20 mouse cellular contexts compared by ENCODE assay signal in genomic region chr11:32285031-32285775, GRCm38 (mm10). TPM values are rescaled to one million over a fixed set of nuclear protein-coding genes. Genes with fewer than 3 reads are reported as not detected.
DNase-seq lines count a peak whose midpoint lies in the region; ATAC-seq and TF ChIP-seq lines count a peak whose summit lies in the region.
"Had no signal": no experiment of that assay in that cellular context is flagged by ENCODE, and none has a peak within 500 bp of the region (broad histone marks: within the 10 kb centered on the region; RNA-seq: fewer than 3 reads in every experiment).

No protein-coding gene starts in this region.

- intact Hi-C loops in heart, postnatal 10 days (cut with DNase I) = loop anchor here (5.0 kb wide), 1 partner anchor 43 kb away; no protein-coding TSS in a partner anchor

- 68% methylated on average over 7 of the region's 7 CpGs for WGBS in heart, embryonic 11.5 days (ENCODE audit: insufficient replicate concordance)
- WGBS in intestine, embryonic 16.5 days = 88% methylated on average over 7 of the region's 7 CpGs

- H3K27ac ChIP-seq in heart, embryonic 11.5 days (ENCODE audit: low read depth, low read length) = peak overlapping the region; percentile 10; the same call in 1 of the 2 replicates
- no peak overlapping the region for H3K27ac ChIP-seq in intestine, embryonic 16.5 days (ENCODE audit: low read length)
- H3K27ac ChIP-seq in layer of hippocampus, adult 2 months = no peak overlapping the region
- H3K27ac ChIP-seq: left cerebral cortex, adult 2 months; limb, embryonic 12.5 days had no signal

- DNase-seq in heart, postnatal 10 days = no peak
- DNase-seq in G1E (ENCODE audit: low spot score) = no peak
- DNase-seq in spleen, postnatal 10 days (ENCODE audit: low spot score in 2 of 2) = peak; percentile 77 to 80
- DNase-seq in gastrocnemius, postnatal 10 days = no peak
- no peak for DNase-seq in ovary, postnatal 10 days (ENCODE audit: low spot score)
- no peak for DNase-seq in layer of hippocampus, adult 2 months (ENCODE audit: low spot score in 2 of 2)
- DNase-seq: adrenal gland, postnatal 25 days; cerebellum, postnatal 10 days; gastrocnemius, postnatal 14 days; kidney, adult 9 months; lung, postnatal 10 days; thymus, adult 2 months had no signal

- H3K4me1 ChIP-seq in heart, embryonic 11.5 days (ENCODE audit: control insufficient read depth, insufficient read depth, low read length) = no peaks in the 10 kb centered on the region
- peaks cover 65% of the 10 kb centered on the region for H3K4me1 ChIP-seq in G1E (ENCODE audit: insufficient read depth, low read depth, low read length)
- no peaks in the 10 kb centered on the region for H3K4me1 ChIP-seq in intestine, embryonic 16.5 days (ENCODE audit: control insufficient read depth, insufficient read depth, low read length)
- H3K4me1 ChIP-seq: limb, embryonic 12.5 days had no signal

- no peak overlapping the region for H3K4me3 ChIP-seq in heart, embryonic 11.5 days (ENCODE audit: low read depth, low read length)
- peak overlapping the region; percentile 67 for H3K4me3 ChIP-seq in G1E (ENCODE audit: low read depth, low read length)
- H3K4me3 ChIP-seq in intestine, embryonic 16.5 days (ENCODE audit: low read length) = no peak overlapping the region
- H3K4me3 ChIP-seq in layer of hippocampus, adult 2 months = no peak overlapping the region
- H3K4me3 ChIP-seq: left cerebral cortex, adult 2 months; limb, embryonic 12.5 days had no signal

- H3K9me3 ChIP-seq in heart, embryonic 11.5 days (replicated peaks; ENCODE audit: control insufficient read depth, low read length) = no peaks in the 10 kb centered on the region
- H3K9me3 ChIP-seq in G1E (replicated peaks) = no peaks in the 10 kb centered on the region
- no peaks in the 10 kb centered on the region for H3K9me3 ChIP-seq in intestine, embryonic 16.5 days (ENCODE audit: control insufficient read depth, low read length)
- H3K9me3 ChIP-seq: limb, embryonic 12.5 days had no signal

- no peak overlapping the region for H3K9ac ChIP-seq in heart, embryonic 11.5 days (ENCODE audit: low read depth, low read length)
- no peak overlapping the region for H3K9ac ChIP-seq in intestine, embryonic 16.5 days (ENCODE audit: low read depth, low read length)
- H3K9ac ChIP-seq: limb, embryonic 12.5 days had no signal

- no peaks in the 10 kb centered on the region for H3K36me3 ChIP-seq in heart, embryonic 11.5 days (ENCODE audit: control insufficient read depth, insufficient read depth, low read length)
- peaks cover 2% of the 10 kb centered on the region for H3K36me3 ChIP-seq in G1E (replicated peaks)
- no peaks in the 10 kb centered on the region for H3K36me3 ChIP-seq in intestine, embryonic 16.5 days (ENCODE audit: control insufficient read depth, insufficient read depth, low read length)
- H3K36me3 ChIP-seq: limb, embryonic 12.5 days had no signal

- TF ChIP-seq CTCF in G1E (IDR thresholded peaks at IDR 0.05; ENCODE audit: low read depth, low read length) = no peak
- TF ChIP-seq CTCF in layer of hippocampus, adult 2 months (conservative IDR thresholded peaks at IDR 0.05) = no peak

- peak; percentile 39; the same call in 1 of the 2 replicates for ATAC-seq in heart, embryonic 11.5 days (replicated peaks; ENCODE audit: insufficient number of reproducible peaks, low FRiP score, low TSS enrichment)
- no peak for ATAC-seq in G1E (ENCODE audit: extremely low read depth, insufficient number of reproducible peaks, low FRiP score, poor library complexity, severe bottlenecking)
- ATAC-seq in intestine, embryonic 16.5 days = peak; percentile 68
- ATAC-seq: activated CD4-positive, CD25-positive, alpha-beta regulatory T cell, adult 4 months; forebrain, embryonic 16.5 days; hindbrain, embryonic 16.5 days had no signal

- peaks cover 18% of the 10 kb centered on the region for H3K27me3 ChIP-seq in heart, embryonic 11.5 days (ENCODE audit: control insufficient read depth, insufficient read depth, low read length)
- H3K27me3 ChIP-seq in G1E (ENCODE audit: insufficient read depth, low read length) = no peaks in the 10 kb centered on the region
- peaks cover 4% of the 10 kb centered on the region for H3K27me3 ChIP-seq in intestine, embryonic 16.5 days (replicated peaks; ENCODE audit: control insufficient read depth, insufficient read depth, low read length)

- no peak overlapping the region; the same call in 1 of the 2 replicates for H3K4me2 ChIP-seq in heart, embryonic 11.5 days
- H3K4me2 ChIP-seq in intestine, embryonic 16.5 days (ENCODE audit: low read depth, low read length) = no peak overlapping the region
- H3K4me2 ChIP-seq: limb, embryonic 12.5 days had no signal

RNA-seq across cellular contexts. Expression of gene Hbq1b, which starts 1.6 kb away (rescaled TPM):
- polyA plus RNA-seq in heart, embryonic 11.5 days (2014; fragmentation: Nextera tagmentation; extraction: Ambion mirVana) = 23.0 and 24.4 TPM in 2 replicates
- total RNA-seq in heart, postnatal 10 days (2021) = 1 to 10 TPM in 1 of 2 experiments, not detected in 1; 1.0 TPM
- total RNA-seq in G1E (2014; fragmentation: Nextera tagmentation) (9.1 and 11.6 TPM in 2 replicates), G1E (2017) (0.41 and 0.87 TPM in 2 replicates)
- polyA plus RNA-seq in G1E (2012) = 0.70 and 0.87 TPM in 2 replicates
- 2.1 and 3.0 TPM in 2 replicates for polyA plus RNA-seq in intestine, embryonic 16.5 days (2015; fragmentation: Nextera tagmentation; extraction: Ambion mirVana)
- under 1 TPM in 1 of 2 experiments, not detected in 1; 0.79 TPM for total RNA-seq in gastrocnemius, postnatal 10 days (2021)
- 1 to 10 TPM; 1.0 to 1.7 TPM for total RNA-seq in layer of hippocampus, adult 2 months (2021)
- total RNA-seq: left cerebral cortex, adult 2 months had no signal
- polyA plus RNA-seq: activated CD4-positive, CD25-positive, alpha-beta regulatory T cell, adult 4 months had no signal

RNA-seq across cellular contexts. Expression of gene Hba-a1, which starts 1.9 kb away (rescaled TPM):
- polyA plus RNA-seq in heart, embryonic 11.5 days (2014; fragmentation: Nextera tagmentation; extraction: Ambion mirVana) = 8,943 and 11,032 TPM in 2 replicates
- 1,000 to 10,000 TPM; 4,155 to 9,193 TPM for total RNA-seq in heart, postnatal 10 days (2021)
- total RNA-seq in G1E (2014; fragmentation: Nextera tagmentation) (230 and 2,260 TPM in 2 replicates), G1E (2017) (242 and 325 TPM in 2 replicates)
- polyA plus RNA-seq in G1E (2012) = 3,927 and 4,410 TPM in 2 replicates
- polyA plus RNA-seq in intestine, embryonic 16.5 days (2015; fragmentation: Nextera tagmentation; extraction: Ambion mirVana) = 3,658 and 4,448 TPM in 2 replicates
- 1,000 to 10,000 TPM in 1 of 2 experiments, 100 to 1,000 TPM in 1; 968 to 1,389 TPM for total RNA-seq in gastrocnemius, postnatal 10 days (2021)
- 100 to 1,000 TPM; 315 to 509 TPM for total RNA-seq in layer of hippocampus, adult 2 months (2021)

RNA-seq across cellular contexts. Expression of gene Hba-x, which starts 9.0 kb away (rescaled TPM):
- polyA plus RNA-seq in heart, embryonic 11.5 days (2014; fragmentation: Nextera tagmentation; extraction: Ambion mirVana) = 9,744 and 12,458 TPM in 2 replicates
- not detected for total RNA-seq in heart, postnatal 10 days (2021)
- total RNA-seq in G1E (2014; fragmentation: Nextera tagmentation) (not detected in 2 replicates), G1E (2017) (not detected in 2 replicates)
- polyA plus RNA-seq in G1E (2012) = 0.09 TPM in 1 of 2 replicates, not detected in the other
- polyA plus RNA-seq in intestine, embryonic 16.5 days (2015; fragmentation: Nextera tagmentation; extraction: Ambion mirVana) = 11.6 and 16.4 TPM in 2 replicates
- total RNA-seq in gastrocnemius, postnatal 10 days (2021) = not detected
- total RNA-seq in layer of hippocampus, adult 2 months (2021) = not detected
- total RNA-seq: adrenal gland, postnatal 25 days; gastrocnemius, postnatal 14 days; left cerebral cortex, adult 2 months had no signal
- polyA plus RNA-seq: activated CD4-positive, CD25-positive, alpha-beta regulatory T cell, adult 4 months had no signal

RNA-seq across cellular contexts. Expression of gene Hba-a2, which starts 11.1 kb away (rescaled TPM):
- 18,841 and 22,217 TPM in 2 replicates for polyA plus RNA-seq in heart, embryonic 11.5 days (2014; fragmentation: Nextera tagmentation; extraction: Ambion mirVana)
- total RNA-seq in heart, postnatal 10 days (2021) = 1,000 to 10,000 TPM; 3,875 to 8,514 TPM
- total RNA-seq in G1E (2014; fragmentation: Nextera tagmentation) (268 and 4,240 TPM in 2 replicates), G1E (2017) (683 and 890 TPM in 2 replicates)
- 1,087 and 1,500 TPM in 2 replicates for polyA plus RNA-seq in G1E (2012)
- polyA plus RNA-seq in intestine, embryonic 16.5 days (2015; fragmentation: Nextera tagmentation; extraction: Ambion mirVana) = 9,012 and 11,055 TPM in 2 replicates
- total RNA-seq in gastrocnemius, postnatal 10 days (2021) = 1,000 to 10,000 TPM in 1 of 2 experiments, 100 to 1,000 TPM in 1; 662 to 1,092 TPM
- 100 to 1,000 TPM; 253 to 450 TPM for total RNA-seq in layer of hippocampus, adult 2 months (2021)

RNA-seq across cellular contexts. Expression of gene Hbq1a, which starts 14.7 kb away (rescaled TPM):
- 0.64 and 1.2 TPM in 2 replicates for polyA plus RNA-seq in heart, embryonic 11.5 days (2014; fragmentation: Nextera tagmentation; extraction: Ambion mirVana)
- total RNA-seq in heart, postnatal 10 days (2021) = not detected
- total RNA-seq in G1E (2014; fragmentation: Nextera tagmentation) (not detected in 2 replicates), G1E (2017) (not detected in 2 replicates)
- not detected in 2 replicates for polyA plus RNA-seq in G1E (2012)
- polyA plus RNA-seq in intestine, embryonic 16.5 days (2015; fragmentation: Nextera tagmentation; extraction: Ambion mirVana) = 0.54 and 0.55 TPM in 2 replicates
- total RNA-seq in gastrocnemius, postnatal 10 days (2021) = not detected
- 1 to 10 TPM; 1.1 to 1.8 TPM for total RNA-seq in layer of hippocampus, adult 2 months (2021)
- total RNA-seq: adrenal gland, postnatal 25 days; gastrocnemius, postnatal 14 days had no signal
- polyA plus RNA-seq: activated CD4-positive, CD25-positive, alpha-beta regulatory T cell, adult 4 months; heart, postnatal 0 days; limb, embryonic 12.5 days; thymus, adult 2 months had no signal

Comparison
In these comparisons a context has a peak if more than half of its experiments do, and no peak if none do; other contexts are left out.
1. DNase-seq: peak in spleen, postnatal 10 days (2 of 2); none in heart, postnatal 10 days (0 of 2), G1E (single experiment), gastrocnemius, postnatal 10 days (single experiment), ovary, postnatal 10 days (single experiment) and layer of hippocampus, adult 2 months (0 of 2).